Mouse (Mus musculus): ENCODE results near the gene Tgtp1. TPM values are rescaled to one million over a fixed set of nuclear protein-coding genes. Genes with fewer than 3 reads are reported as not detected.
"Not testable (repeated sequence)": the region's sequence is repeated elsewhere in the genome, so short reads cannot be mapped to it uniquely, and the experiment has no call there.

Gene Tgtp1
- 0.18 TPM in 1 of 2 replicates, not detected in the other for polyA plus RNA-seq (2016; fragmentation: Nextera tagmentation; extraction: Ambion mirVana)

DNA sequence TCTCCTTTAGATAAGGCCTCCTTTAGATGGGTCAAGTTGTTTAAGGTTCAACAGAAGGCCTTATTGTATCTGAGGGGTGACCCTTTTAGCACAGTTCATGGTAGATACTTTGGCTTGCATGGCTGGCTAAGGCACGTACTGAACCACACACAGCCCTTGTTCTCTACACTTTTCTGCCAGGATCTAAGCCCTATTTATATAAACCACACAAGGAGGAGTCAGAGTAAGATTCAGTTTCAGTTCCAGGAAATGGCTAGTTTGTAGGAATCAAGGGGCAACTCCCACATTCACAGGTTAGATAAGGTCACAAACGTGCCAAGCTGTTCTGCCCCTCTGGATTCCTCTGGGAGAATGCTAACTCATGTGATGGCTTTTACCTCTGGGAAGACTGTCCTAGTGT lies at the start of gene Tgtp1:
Tgtp1 (minus strand) TSS at position 155 of the 400 bp plus-strand sequence.
- not testable (repeated sequence) for ATAC-seq (ENCODE audit: insufficient number of reproducible peaks, insufficient read depth, low FRiP score, low TSS enrichment); H3K9ac ChIP-seq; H3K9me3 ChIP-seq; H3K4me2 ChIP-seq (replicated peaks); H3K27ac ChIP-seq; H3K4me3 ChIP-seq; H3K4me1 ChIP-seq; H3K27me3 ChIP-seq; H3K36me3 ChIP-seq
- WGBS: 24% methylated on average over 2 of the region's 2 CpGs

DNA sequence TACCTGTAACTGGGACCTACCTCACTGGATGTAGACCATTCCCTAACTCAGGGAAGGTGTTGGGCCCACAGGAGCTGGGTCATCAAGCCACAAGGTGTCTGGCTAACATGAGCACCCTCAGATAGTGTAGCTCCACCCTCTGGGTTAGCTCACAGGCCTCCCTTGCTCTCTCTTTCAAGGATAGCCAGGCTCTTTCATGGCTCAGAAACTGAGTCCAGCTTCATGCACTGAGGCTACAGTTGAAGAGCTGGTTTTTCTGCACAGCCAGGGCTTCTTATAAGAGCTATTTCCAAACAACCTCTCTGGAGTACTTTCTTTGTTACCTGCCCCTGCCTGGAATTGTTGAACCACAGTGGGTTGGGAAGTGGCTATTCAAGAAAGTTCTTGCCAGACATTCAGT lies 18.1 kb upstream of the Tgtp1 start:
- ATAC-seq (ENCODE audit: insufficient number of reproducible peaks, insufficient read depth, low FRiP score, low TSS enrichment); H3K27me3 ChIP-seq; H3K9ac ChIP-seq; H3K4me3 ChIP-seq; H3K9me3 ChIP-seq; H3K4me1 ChIP-seq; H3K27ac ChIP-seq; H3K4me2 ChIP-seq (replicated peaks); H3K36me3 ChIP-seq: not testable (repeated sequence)

DNA sequence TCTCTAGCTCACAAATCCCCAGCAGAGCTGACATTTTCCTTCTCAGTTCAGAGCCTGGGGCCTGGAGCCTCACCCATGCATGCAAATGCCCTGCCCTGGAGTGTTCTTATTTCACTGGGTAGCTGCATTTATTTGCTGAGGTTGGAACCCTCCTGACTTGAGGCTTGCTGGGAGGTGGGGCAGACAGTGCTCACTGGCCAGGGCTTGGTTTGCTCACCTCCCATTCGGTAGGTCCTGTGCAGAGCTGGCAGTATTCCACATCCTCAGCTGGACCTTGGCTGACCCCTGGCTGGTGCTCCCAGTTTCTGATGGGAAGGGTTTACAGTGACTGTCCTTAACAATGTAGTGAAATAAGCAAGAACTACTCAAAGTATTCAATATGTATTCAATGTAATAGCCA lies 12.8 kb upstream of the Tgtp1 start:
- ATAC-seq (ENCODE audit: insufficient number of reproducible peaks, insufficient read depth, low FRiP score, low TSS enrichment); H3K36me3 ChIP-seq; H3K4me3 ChIP-seq; H3K4me2 ChIP-seq (replicated peaks); H3K9me3 ChIP-seq; H3K27me3 ChIP-seq; H3K27ac ChIP-seq; H3K4me1 ChIP-seq; H3K9ac ChIP-seq: not testable (repeated sequence)
- 44% methylated on average over 1 of the region's 1 CpGs for WGBS

DNA sequence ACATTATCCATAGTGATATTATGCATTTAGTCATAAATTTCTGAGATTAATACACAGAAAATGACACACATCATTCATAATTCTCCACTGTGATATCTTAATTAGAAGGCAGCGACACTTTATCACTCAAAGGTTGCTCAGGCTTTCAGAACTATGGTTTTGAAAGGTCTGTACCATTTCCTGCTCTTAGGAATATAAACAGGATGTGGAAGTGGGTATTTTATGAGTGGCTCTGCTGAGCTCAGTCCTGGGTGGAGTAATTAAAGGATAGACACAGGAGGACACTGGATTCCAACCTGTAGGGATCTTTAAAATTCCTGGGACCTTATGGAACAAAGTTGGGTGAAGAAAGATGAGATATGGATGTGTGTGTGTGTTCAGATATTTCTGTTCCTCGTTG lies 12.3 kb upstream of the Tgtp1 start:
- not testable (repeated sequence) for H3K36me3 ChIP-seq; H3K27me3 ChIP-seq; H3K4me1 ChIP-seq; ATAC-seq (ENCODE audit: insufficient number of reproducible peaks, insufficient read depth, low FRiP score, low TSS enrichment); H3K4me3 ChIP-seq; H3K27ac ChIP-seq; H3K9me3 ChIP-seq; H3K4me2 ChIP-seq (replicated peaks); H3K9ac ChIP-seq
- WGBS: 69% methylated on average over 2 of the region's 2 CpGs

DNA sequence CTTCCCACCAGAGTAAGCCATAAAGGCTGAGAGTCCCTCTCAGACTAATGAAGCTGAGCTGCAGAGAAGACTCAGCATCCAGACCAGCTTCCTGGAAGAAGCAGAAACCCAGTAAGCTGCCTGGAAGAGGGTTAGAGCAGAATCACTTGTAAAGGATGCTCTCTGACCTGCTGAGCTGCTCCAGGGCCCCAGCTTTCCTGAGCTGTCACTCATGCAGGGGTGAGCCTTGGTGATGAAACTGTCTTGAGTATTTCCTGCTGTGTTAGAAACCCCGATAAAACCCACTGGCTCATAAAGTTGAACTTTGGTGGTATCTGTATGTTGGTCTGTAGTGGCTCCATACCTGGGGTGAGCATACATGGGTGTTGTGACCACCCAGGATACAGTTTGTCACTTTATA lies 6.4 kb upstream of the Tgtp1 start:
- H3K27ac ChIP-seq; H3K4me1 ChIP-seq; H3K9ac ChIP-seq; H3K9me3 ChIP-seq; H3K36me3 ChIP-seq; ATAC-seq (ENCODE audit: insufficient number of reproducible peaks, insufficient read depth, low FRiP score, low TSS enrichment); H3K27me3 ChIP-seq; H3K4me3 ChIP-seq; H3K4me2 ChIP-seq (replicated peaks): not testable (repeated sequence)
- WGBS: 76% methylated on average over 1 of the region's 1 CpGs

DNA sequence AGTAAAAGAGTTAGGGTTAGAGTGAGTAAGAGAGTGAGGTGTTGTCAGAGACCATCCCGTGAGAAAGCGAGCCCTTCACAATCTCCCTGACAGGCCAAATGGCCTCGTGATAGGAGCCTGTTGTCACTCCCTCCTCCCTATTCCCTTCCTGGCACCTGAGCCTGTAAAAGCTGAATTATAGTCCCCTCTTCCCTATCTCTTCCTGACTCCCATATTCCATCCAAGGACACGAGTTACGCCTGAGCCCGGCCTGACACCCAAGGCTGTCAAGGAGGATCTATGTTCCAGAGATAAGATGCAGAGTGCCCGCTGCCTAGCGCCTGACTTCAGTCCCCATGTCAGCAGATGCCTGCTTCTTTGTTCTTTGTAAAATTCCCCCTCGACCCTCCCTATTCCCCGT lies 676 bp downstream of the Tgtp1 start:
- not testable (repeated sequence) for H3K4me3 ChIP-seq; H3K9me3 ChIP-seq; ATAC-seq (ENCODE audit: insufficient number of reproducible peaks, insufficient read depth, low FRiP score, low TSS enrichment); H3K27ac ChIP-seq; H3K27me3 ChIP-seq; H3K4me2 ChIP-seq (replicated peaks); H3K4me1 ChIP-seq; H3K9ac ChIP-seq; H3K36me3 ChIP-seq
- WGBS: 63% methylated on average over 10 of the region's 10 CpGs

DNA sequence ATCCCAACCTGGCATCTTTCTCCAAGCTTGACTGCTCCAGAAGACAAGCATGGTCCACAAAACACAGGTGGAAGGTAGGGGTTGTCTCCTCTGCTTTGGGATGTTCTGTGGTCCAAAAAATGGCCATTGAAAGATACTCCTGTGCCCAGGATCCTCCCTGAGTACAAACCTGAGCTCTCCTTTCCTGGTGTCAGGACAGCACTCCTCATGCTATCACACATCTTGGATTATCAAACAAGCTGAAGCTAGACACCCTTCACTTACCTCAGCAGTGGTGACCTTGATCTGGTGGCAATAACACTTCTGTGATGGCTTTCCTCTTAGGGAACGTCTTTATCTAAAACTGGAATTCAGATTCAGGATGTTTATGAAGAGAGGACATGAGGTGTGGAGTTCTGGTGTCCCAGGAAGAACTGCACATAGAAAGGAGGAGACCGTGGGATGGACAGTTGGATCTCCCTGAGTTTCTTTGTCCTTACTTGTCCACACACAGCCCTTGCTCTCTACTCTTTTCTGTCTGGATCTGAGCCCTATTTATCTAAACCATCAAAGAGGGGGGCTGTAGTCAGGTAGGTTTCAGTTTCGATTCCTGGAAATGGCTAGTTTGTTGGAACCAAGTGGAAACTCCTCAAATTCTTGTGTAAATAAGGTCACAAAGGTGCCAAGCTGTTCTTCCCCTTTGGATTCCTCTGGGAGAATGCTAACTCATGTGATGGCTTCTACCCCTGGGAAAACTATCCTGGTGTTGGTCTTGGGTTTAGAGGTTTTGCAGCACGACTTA lies 2.0 kb downstream of the Tgtp1 start, which contains the start of gene Gm12185:
Gm12185 (minus strand) TSS at position 487 of the 781 bp plus-strand sequence.
- not testable (repeated sequence) for H3K9me3 ChIP-seq; H3K4me1 ChIP-seq; H3K36me3 ChIP-seq; ATAC-seq (ENCODE audit: insufficient number of reproducible peaks, insufficient read depth, low FRiP score, low TSS enrichment); H3K4me3 ChIP-seq; H3K27ac ChIP-seq; H3K27me3 ChIP-seq; H3K9ac ChIP-seq; H3K4me2 ChIP-seq (replicated peaks)
- WGBS: 59% methylated on average over 4 of the region's 4 CpGs

DNA sequence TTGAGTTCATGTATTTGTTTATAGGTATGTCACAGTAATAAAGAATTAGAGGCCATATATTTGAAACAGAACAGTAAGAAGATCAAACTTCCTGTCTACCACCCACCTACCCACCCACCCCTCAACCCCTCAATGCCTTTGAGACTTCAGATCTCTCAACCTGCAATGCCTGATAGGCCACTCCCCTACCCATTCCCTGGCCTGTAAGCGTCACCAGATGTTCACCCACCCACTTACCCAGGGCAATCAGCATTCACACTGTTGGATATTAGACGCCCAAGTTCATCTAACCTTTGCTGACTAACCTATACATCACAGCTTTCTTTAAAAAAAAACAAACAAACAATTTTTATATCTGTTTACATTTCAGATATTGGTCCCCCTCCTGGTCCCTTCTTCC lies 4.0 kb downstream of the Tgtp1 start:
- H3K27me3 ChIP-seq; H3K9me3 ChIP-seq; H3K4me3 ChIP-seq; H3K9ac ChIP-seq; H3K27ac ChIP-seq; H3K4me2 ChIP-seq (replicated peaks); ATAC-seq (ENCODE audit: insufficient number of reproducible peaks, insufficient read depth, low FRiP score, low TSS enrichment); H3K36me3 ChIP-seq; H3K4me1 ChIP-seq: not testable (repeated sequence)
- 62% methylated on average over 2 of the region's 2 CpGs for WGBS

DNA sequence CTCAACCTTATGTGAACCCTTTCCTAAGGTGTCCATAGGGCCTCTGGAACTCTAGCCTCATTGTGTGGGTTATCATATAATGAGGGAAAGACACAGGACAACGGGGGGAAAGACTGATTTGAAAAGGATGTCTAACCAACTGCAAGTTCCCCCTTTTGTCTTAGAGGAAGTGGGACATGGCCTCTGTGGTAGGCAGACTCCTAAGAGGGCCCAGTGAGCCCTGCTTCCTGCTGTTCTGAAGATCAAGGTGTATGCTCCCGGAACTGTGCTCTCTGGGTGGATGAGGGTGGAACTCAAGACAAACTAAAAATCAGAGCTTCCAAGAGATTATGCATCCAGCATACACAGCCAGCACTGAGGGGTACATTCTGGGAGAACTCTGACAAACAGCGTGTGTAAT lies 5.8 kb downstream of the Tgtp1 start:
- H3K4me2 ChIP-seq (replicated peaks); H3K36me3 ChIP-seq; H3K27ac ChIP-seq; H3K4me3 ChIP-seq; H3K4me1 ChIP-seq; H3K9me3 ChIP-seq; H3K9ac ChIP-seq; H3K27me3 ChIP-seq; ATAC-seq (ENCODE audit: insufficient number of reproducible peaks, insufficient read depth, low FRiP score, low TSS enrichment): not testable (repeated sequence)
- 78% methylated on average over 2 of the region's 3 CpGs for WGBS

DNA sequence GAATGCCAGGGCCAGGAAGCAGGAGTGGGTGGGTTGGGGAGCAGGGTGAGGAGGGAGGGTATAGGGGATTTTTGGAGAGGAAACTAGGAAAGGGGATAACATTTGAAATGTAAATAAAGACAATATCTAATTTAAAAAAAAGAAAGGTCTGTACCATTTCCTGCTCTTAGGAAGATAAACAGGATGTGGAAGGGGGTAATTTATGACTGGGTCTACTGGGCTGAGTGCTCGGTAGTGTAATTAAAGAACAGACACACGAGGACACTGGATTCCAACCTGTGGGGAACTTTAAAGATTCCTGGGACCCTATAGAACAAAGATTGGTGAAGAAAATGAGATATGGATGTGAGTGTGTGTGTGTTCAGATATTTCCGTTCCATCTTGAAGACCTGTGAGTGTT lies 11.1 kb downstream of the Tgtp1 start:
- not testable (repeated sequence) for H3K9ac ChIP-seq; H3K4me2 ChIP-seq (replicated peaks); H3K4me1 ChIP-seq; H3K27me3 ChIP-seq; H3K9me3 ChIP-seq; H3K27ac ChIP-seq; ATAC-seq (ENCODE audit: insufficient number of reproducible peaks, insufficient read depth, low FRiP score, low TSS enrichment); H3K36me3 ChIP-seq; H3K4me3 ChIP-seq
- no CpG with 5 or more reads among the region's 3 CpGs for WGBS

DNA sequence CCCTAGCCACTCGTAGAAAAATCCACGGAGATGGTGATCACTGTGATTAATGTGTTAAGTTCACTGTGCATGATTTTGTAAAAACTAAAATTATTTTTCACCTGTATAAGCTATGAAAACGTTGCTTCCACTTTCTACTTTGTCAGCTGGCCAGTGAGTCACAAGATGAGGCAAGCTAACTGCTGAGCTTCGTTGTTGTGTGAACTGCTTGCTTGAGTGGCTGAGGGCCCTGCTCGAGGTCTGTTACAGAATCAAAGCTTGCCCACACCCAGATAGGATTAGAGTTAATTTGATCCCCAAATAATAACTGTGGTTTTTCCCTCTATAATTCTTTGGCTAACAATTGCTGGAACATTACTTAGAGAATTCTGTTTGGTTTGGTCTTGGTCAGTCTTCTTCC lies 13.9 kb downstream of the Tgtp1 start:
- not testable (repeated sequence) for H3K27ac ChIP-seq; H3K4me1 ChIP-seq; H3K9me3 ChIP-seq; ATAC-seq (ENCODE audit: insufficient number of reproducible peaks, insufficient read depth, low FRiP score, low TSS enrichment); H3K4me2 ChIP-seq (replicated peaks); H3K4me3 ChIP-seq; H3K9ac ChIP-seq; H3K36me3 ChIP-seq; H3K27me3 ChIP-seq
- no CpG with 5 or more reads among the region's 5 CpGs for WGBS

DNA sequence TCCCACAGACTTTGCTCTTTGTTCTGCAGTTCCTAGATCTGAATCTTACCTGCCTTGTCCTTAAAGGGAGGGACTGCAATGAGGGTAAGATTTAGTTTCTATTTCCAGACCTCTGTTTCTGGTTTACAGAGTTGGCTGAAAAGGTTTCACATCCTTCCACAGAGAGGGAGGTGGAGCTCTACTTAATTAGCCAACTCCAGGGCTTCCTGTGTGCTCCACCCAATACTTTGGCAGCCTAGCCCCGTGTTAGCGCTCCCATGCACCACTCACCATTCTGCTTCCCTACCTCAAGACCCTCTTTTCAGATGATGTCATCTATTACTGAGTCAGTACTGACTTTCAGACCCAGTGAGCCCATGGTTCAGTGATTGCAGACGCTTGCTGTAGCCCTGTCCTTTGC lies 14.7 kb downstream of the Tgtp1 start, which contains the start of gene 9930111J21Rik1:
9930111J21Rik1 (minus strand) TSS at position 148 of the 400 bp plus-strand sequence.
- not testable (repeated sequence) for H3K4me3 ChIP-seq; H3K4me2 ChIP-seq (replicated peaks); H3K36me3 ChIP-seq; H3K4me1 ChIP-seq; H3K27ac ChIP-seq; ATAC-seq (ENCODE audit: insufficient number of reproducible peaks, insufficient read depth, low FRiP score, low TSS enrichment); H3K9ac ChIP-seq; H3K27me3 ChIP-seq; H3K9me3 ChIP-seq
- WGBS: no CpG with 5 or more reads among the region's 3 CpGs
